Mouse (Mus musculus) embryonic facial prominence, embryonic 11.5 days (tissue): ENCODE measurements at regions not wholly inside any gene's neighbourhood (a gene's known extent, or its start where the extent isn't known, plus 50 kb on each side); places are given as distances from the start of the nearest gene placed in this dataset.
"Not testable (repeated sequence)": the region's sequence is repeated elsewhere in the genome, so short reads cannot be mapped to it uniquely, and the experiment has no call there.

Source experiments
- ATAC-seq: fragments of 200-750 bp; cut with Nextera tagmentation; replicated peaks from 2 replicates; pipeline ENCODE4 v1.8.0; 2017; ENCODE audit warnings: low read depth; ENCODE audit not compliant: insufficient number of reproducible peaks, low FRiP score, low TSS enrichment
- DNase-seq: peaks from one replicate; pipeline ENCODE4 v3.0.0-alpha.2; 2015; ENCODE audit warnings: low spot score
- H3K27ac ChIP-seq: fragments of 300-500 bp; sonication (generic); replicated peaks from 2 replicates; pipeline ENCODE4 v1.5.1; 2014; ENCODE audit warnings: mild to moderate bottlenecking, low read depth, low read length, control low read depth
- H3K27me3 ChIP-seq: fragments of 300-500 bp; sonication (generic); 2 replicates; pipeline ENCODE4 v1.6.1; 2014; ENCODE audit warnings: mild to moderate bottlenecking, low read length, moderate library complexity, mixed read lengths; ENCODE audit not compliant: control insufficient read depth, insufficient read depth
- H3K36me3 ChIP-seq: fragments of 300-500 bp; sonication (generic); replicated peaks from 2 replicates; pipeline ENCODE4 v1.6.1; 2014; ENCODE audit warnings: low read depth, mild to moderate bottlenecking, low read length, moderate library complexity, mixed read lengths; ENCODE audit not compliant: control insufficient read depth, insufficient read depth
- H3K4me1 ChIP-seq: fragments of 300-500 bp; sonication (generic); 2 replicates; pipeline ENCODE4 v1.6.1; 2014; ENCODE audit warnings: low read length, mixed read lengths; ENCODE audit not compliant: control insufficient read depth, insufficient read depth
- H3K4me2 ChIP-seq: fragments of 300-500 bp; sonication (generic); 2 replicates; pipeline ENCODE4 v1.6.1; 2014; ENCODE audit warnings: low read depth, mild to moderate bottlenecking, control low read depth, low read length, moderate library complexity
- H3K4me3 ChIP-seq: fragments of 300-500 bp; sonication (generic); 2 replicates; pipeline ENCODE4 v1.5.1; 2014; ENCODE audit warnings: low read depth, low read length, control low read depth
- H3K9ac ChIP-seq: fragments of 300-500 bp; sonication (generic); replicated peaks from 2 replicates; pipeline ENCODE4 v1.6.1; 2014; ENCODE audit warnings: mild to moderate bottlenecking, control low read depth, low read length
- H3K9me3 ChIP-seq: fragments of 300-500 bp; sonication (generic); replicated peaks from 2 replicates; pipeline ENCODE4 v1.6.1; 2016; ENCODE audit warnings: mild to moderate bottlenecking, low read length, inconsistent platforms, mixed read lengths; ENCODE audit not compliant: control insufficient read depth
- WGBS: fragments of 180-500 bp; shearing (Covaris S2); extraction: QIAGEN DNeasy Blood & Tissue Kit; methylation state at CpG from one replicate; pipeline ENCODE4 v1.1.7; 2014; 5-methylcytosine and 5-hydroxymethylcytosine counted together

- no peak for DNase-seq
- ATAC-seq: no peak
- WGBS: 90% methylated on average over 6 of the region's 6 CpGs
- no peaks in the 10 kb centered on the region for H3K9me3 ChIP-seq
- H3K27ac ChIP-seq: no peak overlapping the region
- no peak overlapping the region for H3K9ac ChIP-seq
- no peak overlapping the region for H3K4me2 ChIP-seq
- no peak overlapping the region for H3K4me3 ChIP-seq
- H3K4me1 ChIP-seq: no peaks in the 10 kb centered on the region
- H3K36me3 ChIP-seq: no peaks in the 10 kb centered on the region
- H3K27me3 ChIP-seq: no peaks in the 10 kb centered on the region
These were observed 731.7 kb downstream of the Cdh8 start for GRCm38 (mm10) chr8:98684531-98684930.

GRCm38 (mm10) chr8:98680065-98680464 lies 736.2 kb downstream of the Cdh8 start:
- DNase-seq (no peak), ATAC-seq (no peak)
- H3K9ac ChIP-seq: no peak overlapping the region

GRCm38 (mm10) chr8:98659287-98659686 lies 757.0 kb downstream of the Cdh8 start:
- no peak overlapping the region for H3K27ac ChIP-seq
- no peak for DNase-seq
- H3K9ac ChIP-seq: no peak overlapping the region
- H3K27me3 ChIP-seq: no peaks in the 10 kb centered on the region
- no peaks in the 10 kb centered on the region for H3K9me3 ChIP-seq
- H3K4me2 ChIP-seq: no peak overlapping the region
- no peak overlapping the region for H3K4me3 ChIP-seq
- WGBS: 56% methylated on average over 2 of the region's 2 CpGs
- ATAC-seq: no peak
- H3K36me3 ChIP-seq: no peaks in the 10 kb centered on the region
- no peaks in the 10 kb centered on the region for H3K4me1 ChIP-seq

More at GRCm38 (mm10) chr8:98680065-98680464, 736.2 kb downstream of the Cdh8 start:
- Histone ChIP-seq H3K4me2 (no peak overlapping the region), H3K9me3 (no peaks in the 10 kb centered on the region), H3K4me1 (no peaks in the 10 kb centered on the region), H3K36me3 (no peaks in the 10 kb centered on the region), H3K4me3 (no peak overlapping the region), H3K27ac (no peak overlapping the region), H3K27me3 (no peaks in the 10 kb centered on the region)
- WGBS: 92% methylated on average over 2 of the region's 2 CpGs

GRCm38 (mm10) chr8:98652316-98652715 lies 764.0 kb downstream of the Cdh8 start:
- H3K4me3 ChIP-seq, H3K27ac ChIP-seq, H3K9ac ChIP-seq, H3K4me2 ChIP-seq, H3K4me1 ChIP-seq, H3K9me3 ChIP-seq, H3K27me3 ChIP-seq, H3K36me3 ChIP-seq, ATAC-seq, DNase-seq: not testable (repeated sequence)
- WGBS: 81% methylated on average over 4 of the region's 4 CpGs

- Histone ChIP-seq H3K9me3 (no peaks in the 10 kb centered on the region), H3K27me3 (no peaks in the 10 kb centered on the region), H3K27ac (no peak overlapping the region), H3K9ac (no peak overlapping the region), H3K4me1 (no peaks in the 10 kb centered on the region), H3K4me2 (no peak overlapping the region), H3K4me3 (no peak overlapping the region), H3K36me3 (no peaks in the 10 kb centered on the region)
- WGBS: 83% methylated on average over 1 of the region's 1 CpGs
- DNase-seq (no peak), ATAC-seq (no peak)
These were observed 765.3 kb downstream of the Cdh8 start for GRCm38 (mm10) chr8:98651010-98651409.

GRCm38 (mm10) chr8:98628151-98628550 lies 788.1 kb downstream of the Cdh8 start:
- Histone ChIP-seq H3K27me3 (no peaks in the 10 kb centered on the region), H3K9ac (no peak overlapping the region), H3K9me3 (no peaks in the 10 kb centered on the region), H3K27ac (no peak overlapping the region), H3K36me3 (no peaks in the 10 kb centered on the region), H3K4me2 (no peak overlapping the region), H3K4me3 (no peak overlapping the region), H3K4me1 (no peaks in the 10 kb centered on the region)
- DNase-seq (no peak), ATAC-seq (no peak)
- 89% methylated on average over 5 of the region's 5 CpGs for WGBS

GRCm38 (mm10) chr8:98613834-98614428 lies 802.3 kb downstream of the Cdh8 start:
- H3K36me3 ChIP-seq: no peaks in the 10 kb centered on the region
- DNase-seq (no peak), ATAC-seq (no peak)
- no peak overlapping the region for H3K4me3 ChIP-seq
- no peaks in the 10 kb centered on the region for H3K27me3 ChIP-seq
- no peak overlapping the region for H3K4me2 ChIP-seq
- H3K27ac ChIP-seq: no peak overlapping the region
- H3K9ac ChIP-seq: no peak overlapping the region
- no peaks in the 10 kb centered on the region for H3K9me3 ChIP-seq
- WGBS: 87% methylated on average over 4 of the region's 4 CpGs
- H3K4me1 ChIP-seq: no peaks in the 10 kb centered on the region

- no peak overlapping the region for H3K9ac ChIP-seq
- no peak overlapping the region for H3K27ac ChIP-seq
- no peak overlapping the region for H3K4me3 ChIP-seq
- DNase-seq: no peak
- H3K4me1 ChIP-seq: no peaks in the 10 kb centered on the region
- no peaks in the 10 kb centered on the region for H3K9me3 ChIP-seq
- H3K27me3 ChIP-seq: no peaks in the 10 kb centered on the region
- H3K36me3 ChIP-seq: no peaks in the 10 kb centered on the region
- 63% methylated on average over 6 of the region's 6 CpGs for WGBS
- ATAC-seq: no peak
- H3K4me2 ChIP-seq: no peak overlapping the region
These were observed 843.4 kb downstream of the Cdh8 start for GRCm38 (mm10) chr8:98572597-98573514.
